Mouse (Mus musculus): Measurements from ENCODE around the gene Fh1. TPM values are rescaled to one million over a fixed set of nuclear protein-coding genes. Genes with fewer than 3 reads are reported as not detected.

Fh1 gene
- polyA plus RNA-seq, 1 experiment from 2014 or later, result 69.0 TPM

DNA sequence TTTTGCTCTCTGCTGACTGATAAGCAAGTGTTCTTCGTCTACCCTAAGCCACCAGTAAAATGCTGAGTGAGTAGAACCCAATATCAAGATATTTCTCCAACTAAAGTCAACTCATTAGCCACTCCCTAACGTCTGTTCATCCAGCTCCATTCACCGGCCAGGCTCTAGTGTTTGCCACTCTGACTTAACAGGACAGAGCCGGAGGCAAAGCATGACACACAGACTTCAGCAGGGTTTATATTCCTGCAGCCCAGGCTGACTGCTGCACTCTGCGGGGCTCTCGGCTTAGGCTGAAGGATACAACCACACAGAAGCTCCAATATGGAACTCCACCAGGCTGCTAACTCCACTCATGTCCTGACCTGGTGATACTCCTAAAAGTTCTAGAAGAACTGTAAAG lies 18.1 kb downstream of the Fh1 start:
- DNase-seq (ENCODE audit: low spot score), result no peak
- Histone ChIP-seq H3K9me3 (ENCODE audit: low read length) (no peaks in the 10 kb centered on the region), H3K27me3 (replicated peaks; ENCODE audit: insufficient read depth, low read length) (no peaks in the 10 kb centered on the region), H3K4me1 (ENCODE audit: insufficient read depth, low read depth, low read length) (no peaks in the 10 kb centered on the region), H3K36me3 (ENCODE audit: insufficient read depth, low read length) (peaks cover 32% of the 10 kb centered on the region), H3K27ac (ENCODE audit: low read length) (no peak overlapping the region), H3K4me3 (ENCODE audit: low read depth, low read length) (no peak overlapping the region), H3K9ac (replicated peaks; ENCODE audit: low read depth) (no peak overlapping the region), H3K4me2 (replicated peaks; ENCODE audit: low read depth, low read length) (no peak overlapping the region)
- 73% methylated on average over 6 of the region's 6 CpGs for WGBS
- TF ChIP-seq CTCF (IDR thresholded peaks at IDR 0.05), result no peak
- TF ChIP-seq EP300 (IDR thresholded peaks at IDR 0.05), result no peak
- no peak for ATAC-seq

GRCm38 (mm10) chr1:175603390-175603789 lies 22.0 kb downstream of the Fh1 start:
- Histone ChIP-seq H3K36me3 (ENCODE audit: insufficient read depth, low read length) (peaks cover 22% of the 10 kb centered on the region), H3K4me3 (ENCODE audit: low read depth, low read length) (no peak overlapping the region), H3K4me2 (replicated peaks; ENCODE audit: low read depth, low read length) (no peak overlapping the region), H3K27me3 (replicated peaks; ENCODE audit: insufficient read depth, low read length) (no peaks in the 10 kb centered on the region), H3K9ac (replicated peaks; ENCODE audit: low read depth) (no peak overlapping the region), H3K9me3 (ENCODE audit: low read length) (no peaks in the 10 kb centered on the region), H3K4me1 (ENCODE audit: insufficient read depth, low read depth, low read length) (no peaks in the 10 kb centered on the region), H3K27ac (ENCODE audit: low read length) (no peak overlapping the region)
- TF ChIP-seq CTCF (IDR thresholded peaks at IDR 0.05) (peak; percentile 27; the same call in 1 of the 2 replicates), EP300 (IDR thresholded peaks at IDR 0.05) (no peak)
- ATAC-seq (no peak), DNase-seq (ENCODE audit: low spot score) (no peak)
- 61% methylated on average over 6 of the region's 6 CpGs for WGBS

DNA sequence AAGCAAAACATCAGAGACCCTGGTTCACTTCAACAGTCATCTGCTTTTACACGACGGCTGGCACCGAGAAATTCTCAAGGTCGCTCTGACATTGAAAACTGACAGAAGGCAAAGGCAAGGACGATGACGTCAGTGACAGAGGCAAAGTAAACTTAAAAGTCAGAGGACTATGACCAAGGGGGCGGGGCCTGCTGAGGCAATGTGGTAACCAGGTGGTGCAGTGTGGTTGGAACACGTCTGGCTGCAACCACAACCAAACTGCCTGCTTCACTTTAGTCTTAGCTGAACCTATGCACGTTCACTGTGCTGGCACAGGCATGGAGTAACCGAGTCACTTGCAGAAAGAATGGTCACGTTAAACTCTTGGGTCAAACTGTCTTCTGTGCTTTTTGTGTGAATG lies 23.2 kb downstream of the Fh1 start:
- ATAC-seq, result no peak
- WGBS, result 85% methylated on average over 11 of the region's 11 CpGs
- no peak for DNase-seq (ENCODE audit: low spot score)

DNA sequence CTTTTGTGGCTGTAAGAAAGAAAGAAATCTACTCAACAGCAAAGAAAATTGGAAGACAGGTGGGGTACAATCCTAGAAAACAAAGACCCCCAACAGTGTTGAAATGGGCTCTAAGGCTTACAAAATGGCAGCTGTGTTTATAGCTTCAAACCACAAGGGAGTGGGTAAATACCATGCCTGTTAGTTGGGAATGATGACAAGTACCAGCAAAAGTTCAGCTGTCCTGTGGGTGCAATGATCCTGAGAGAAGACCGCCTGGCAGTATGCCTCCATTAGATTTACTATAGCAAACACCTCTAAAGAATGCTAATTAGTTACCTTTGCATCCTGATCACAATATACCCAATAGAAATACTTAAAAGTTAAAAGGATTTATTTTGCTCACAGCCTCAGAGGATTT lies 32.6 kb downstream of the Fh1 start:
- Histone ChIP-seq H3K9ac (replicated peaks; ENCODE audit: low read depth) (no peak overlapping the region), H3K27me3 (replicated peaks; ENCODE audit: insufficient read depth, low read length) (no peaks in the 10 kb centered on the region), H3K9me3 (ENCODE audit: low read length) (no peaks in the 10 kb centered on the region), H3K4me1 (ENCODE audit: insufficient read depth, low read depth, low read length) (no peaks in the 10 kb centered on the region), H3K4me2 (replicated peaks; ENCODE audit: low read depth, low read length) (no peak overlapping the region), H3K36me3 (ENCODE audit: insufficient read depth, low read length) (no peaks in the 10 kb centered on the region), H3K4me3 (ENCODE audit: low read depth, low read length) (no peak overlapping the region), H3K27ac (ENCODE audit: low read length) (no peak overlapping the region)
- 93% methylated on average over 1 of the region's 1 CpGs for WGBS
- DNase-seq (ENCODE audit: low spot score) (no peak), ATAC-seq (no peak)
- no peak for TF ChIP-seq EP300 (IDR thresholded peaks at IDR 0.05)
- no peak for TF ChIP-seq CTCF (IDR thresholded peaks at IDR 0.05)

More for the DNA sequence above, 23.2 kb downstream of the Fh1 start:
- Histone ChIP-seq H3K9me3 (ENCODE audit: low read length) (no peaks in the 10 kb centered on the region), H3K4me1 (ENCODE audit: insufficient read depth, low read depth, low read length) (no peaks in the 10 kb centered on the region), H3K9ac (replicated peaks; ENCODE audit: low read depth) (no peak overlapping the region), H3K36me3 (ENCODE audit: insufficient read depth, low read length) (peaks cover 14% of the 10 kb centered on the region; the same call in 1 of the 2 replicates), H3K27ac (ENCODE audit: low read length) (no peak overlapping the region), H3K4me3 (ENCODE audit: low read depth, low read length) (no peak overlapping the region), H3K4me2 (replicated peaks; ENCODE audit: low read depth, low read length) (no peak overlapping the region), H3K27me3 (replicated peaks; ENCODE audit: insufficient read depth, low read length) (no peaks in the 10 kb centered on the region)
- TF ChIP-seq EP300 (IDR thresholded peaks at IDR 0.05) (no peak), CTCF (IDR thresholded peaks at IDR 0.05) (no peak)

- H3K4me2 ChIP-seq (replicated peaks; ENCODE audit: low read depth, low read length), result no peak overlapping the region
- H3K4me1 ChIP-seq (ENCODE audit: insufficient read depth, low read depth, low read length), result no peaks in the 10 kb centered on the region
- H3K9ac ChIP-seq (replicated peaks; ENCODE audit: low read depth), result no peak overlapping the region
- no peaks in the 10 kb centered on the region for H3K9me3 ChIP-seq (ENCODE audit: low read length)
- TF ChIP-seq EP300 (IDR thresholded peaks at IDR 0.05) (no peak), CTCF (IDR thresholded peaks at IDR 0.05) (no peak)
- H3K27ac ChIP-seq (ENCODE audit: low read length), result no peak overlapping the region
- ATAC-seq (no peak), DNase-seq (ENCODE audit: low spot score) (no peak)
- 50% methylated on average over 5 of the region's 5 CpGs for WGBS
- no peaks in the 10 kb centered on the region for H3K36me3 ChIP-seq (ENCODE audit: insufficient read depth, low read length)
- no peak overlapping the region for H3K4me3 ChIP-seq (ENCODE audit: low read depth, low read length)
- H3K27me3 ChIP-seq (replicated peaks; ENCODE audit: insufficient read depth, low read length), result no peaks in the 10 kb centered on the region
These were observed 38.8 kb downstream of the Fh1 start for GRCm38 (mm10) chr1:175586656-175587055.

DNA sequence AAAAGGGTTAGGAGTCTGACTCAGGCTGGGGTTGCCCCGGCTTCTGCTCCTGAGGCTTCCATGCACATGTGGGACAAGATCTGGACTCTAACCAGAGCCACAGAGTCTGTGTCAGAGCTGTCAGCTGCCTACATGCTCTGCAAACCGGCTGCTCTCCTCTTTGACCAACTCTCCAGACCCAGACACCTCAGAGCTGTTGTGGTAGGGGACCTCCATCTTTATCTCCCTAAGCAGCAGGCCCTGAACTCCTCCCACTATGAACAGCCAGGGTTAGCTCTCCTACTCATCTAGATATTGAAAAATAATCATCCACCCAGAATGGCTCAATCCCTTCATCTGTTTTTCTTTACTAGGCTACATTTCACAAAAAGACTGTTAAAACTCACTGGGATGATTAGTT lies 40.2 kb downstream of the Fh1 start:
- H3K4me2 ChIP-seq (replicated peaks; ENCODE audit: low read depth, low read length), result no peak overlapping the region
- H3K27me3 ChIP-seq (replicated peaks; ENCODE audit: insufficient read depth, low read length), result no peaks in the 10 kb centered on the region
- no peak for DNase-seq (ENCODE audit: low spot score)
- no peaks in the 10 kb centered on the region for H3K9me3 ChIP-seq (ENCODE audit: low read length)
- 67% methylated on average over 2 of the region's 2 CpGs for WGBS
- no peak overlapping the region for H3K9ac ChIP-seq (replicated peaks; ENCODE audit: low read depth)
- H3K4me1 ChIP-seq (ENCODE audit: insufficient read depth, low read depth, low read length), result no peaks in the 10 kb centered on the region
- no peak for TF ChIP-seq EP300 (IDR thresholded peaks at IDR 0.05)
- ATAC-seq, result no peak
- no peaks in the 10 kb centered on the region for H3K36me3 ChIP-seq (ENCODE audit: insufficient read depth, low read length)
- H3K27ac ChIP-seq (ENCODE audit: low read length), result no peak overlapping the region
- H3K4me3 ChIP-seq (ENCODE audit: low read depth, low read length), result no peak overlapping the region

GRCm38 (mm10) chr1:175582799-175583198 lies 42.6 kb downstream of the Fh1 start:
- H3K4me3 ChIP-seq (ENCODE audit: low read depth, low read length), result no peak overlapping the region
- H3K9ac ChIP-seq (replicated peaks; ENCODE audit: low read depth), result no peak overlapping the region
- WGBS, result 77% methylated on average over 4 of the region's 4 CpGs
- ATAC-seq (no peak), DNase-seq (ENCODE audit: low spot score) (no peak)
- H3K9me3 ChIP-seq (ENCODE audit: low read length), result no peaks in the 10 kb centered on the region
- no peaks in the 10 kb centered on the region for H3K4me1 ChIP-seq (ENCODE audit: insufficient read depth, low read depth, low read length)
- no peak overlapping the region for H3K4me2 ChIP-seq (replicated peaks; ENCODE audit: low read depth, low read length)
- H3K27ac ChIP-seq (ENCODE audit: low read length), result no peak overlapping the region
- no peaks in the 10 kb centered on the region for H3K27me3 ChIP-seq (replicated peaks; ENCODE audit: insufficient read depth, low read length)
- no peak for TF ChIP-seq EP300 (IDR thresholded peaks at IDR 0.05)
- TF ChIP-seq CTCF (IDR thresholded peaks at IDR 0.05), result no peak
- no peaks in the 10 kb centered on the region for H3K36me3 ChIP-seq (ENCODE audit: insufficient read depth, low read length)
